Mouse (Mus musculus): ENCODE data around the gene Atpif1.

Gene Atpif1

GRCm38 (mm10) chr4:132532981-132533916 is at the start of gene Atpif1:
Gene Atpif1 (minus strand): TSS chr4:132533659.
- peak; percentile 85 to 87 for DNase-seq

DNA sequence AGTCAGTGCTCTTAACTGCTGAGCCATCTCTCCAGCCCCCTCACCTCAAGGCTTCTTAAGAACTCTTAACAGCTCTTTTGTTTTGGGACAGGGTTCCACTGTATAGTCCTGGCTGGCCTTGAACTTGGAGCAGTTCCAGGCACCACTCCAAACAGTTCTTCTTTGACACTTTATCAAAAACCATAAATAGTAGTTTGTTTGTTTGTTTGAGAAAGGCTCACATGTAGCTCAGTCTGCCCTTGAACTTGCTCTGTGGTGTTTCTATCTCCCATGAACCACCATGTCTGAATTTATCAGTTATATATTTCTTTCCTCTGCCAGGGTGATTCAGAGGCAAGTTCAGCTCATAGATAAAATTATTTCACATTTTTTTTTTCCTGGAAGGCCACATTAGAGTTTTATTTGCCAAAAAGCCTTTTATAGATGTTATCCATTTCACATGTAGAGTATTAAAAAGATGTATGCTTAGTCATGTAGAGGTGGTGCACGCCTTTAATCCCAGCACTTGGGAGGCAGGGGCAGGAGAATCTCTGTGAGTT is 41.4 kb upstream of the Atpif1 start:
- DNase-seq: no peak

DNA sequence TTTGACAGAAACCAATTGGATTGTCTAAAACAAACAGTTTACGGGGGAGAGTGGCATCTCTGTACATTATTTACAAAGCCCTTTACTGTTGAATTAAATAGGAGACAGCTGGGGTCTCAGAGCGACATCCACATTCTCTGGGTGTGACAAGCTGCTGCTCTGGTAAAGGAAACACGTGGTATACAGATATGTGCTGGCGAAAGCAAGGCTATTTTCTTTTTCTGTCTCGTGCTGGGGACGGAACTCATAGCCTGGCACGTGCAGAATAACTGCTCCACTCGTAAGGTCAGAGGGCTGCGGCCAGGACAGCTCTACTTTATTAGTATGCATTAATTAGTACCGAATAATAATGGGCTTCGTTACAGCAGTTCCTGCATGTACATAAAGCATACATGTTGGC is 39.9 kb upstream of the Atpif1 start:
- DNase-seq: peak; percentile 28 to 32

DNA sequence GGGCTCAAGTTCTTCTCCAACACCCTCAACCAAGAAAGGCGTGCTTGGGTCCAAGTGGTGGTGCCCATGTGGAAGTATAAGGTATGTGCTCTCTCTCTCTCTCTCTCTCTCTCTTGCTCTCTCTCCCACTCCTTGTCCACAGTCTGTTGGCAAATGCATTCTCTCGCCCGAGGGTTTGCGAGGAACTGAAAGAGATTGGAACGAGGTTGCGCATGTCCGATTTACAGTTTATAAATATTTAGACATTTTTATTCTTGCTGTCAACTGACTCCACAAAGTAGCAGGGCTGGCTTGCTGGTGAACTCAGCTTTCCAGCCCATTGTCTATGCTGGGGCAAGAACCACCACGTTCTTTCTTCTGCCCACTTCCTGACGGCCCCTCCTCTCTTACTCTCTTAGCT is 37.7 kb upstream of the Atpif1 start:
- no peak for DNase-seq

- DNase-seq: peak; percentile 54 to 55
Measured at GRCm38 (mm10) chr4:132569115-132569514, 35.7 kb upstream of the Atpif1 start.

DNA sequence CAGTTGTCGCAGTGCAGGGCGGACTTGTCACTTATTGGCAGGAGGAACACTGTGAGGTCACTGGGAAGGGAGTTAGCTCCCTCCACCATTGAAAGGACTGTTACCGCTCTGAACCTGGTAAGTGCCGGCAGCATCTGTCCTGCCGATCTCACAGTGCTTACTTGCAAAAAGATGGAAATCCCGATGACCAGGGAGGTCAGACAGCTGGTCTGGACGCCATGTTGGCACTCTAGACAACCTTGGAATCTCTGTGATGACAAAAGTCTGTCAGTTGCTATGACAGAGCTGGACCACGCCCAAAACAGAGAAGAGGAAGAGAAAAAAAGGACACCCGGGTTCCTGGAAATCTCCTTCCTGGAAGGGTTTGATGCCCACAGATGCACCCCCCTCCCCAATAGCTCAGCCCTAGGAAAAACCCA is 33.9 kb upstream of the Atpif1 start:
- DNase-seq: no peak

DNA sequence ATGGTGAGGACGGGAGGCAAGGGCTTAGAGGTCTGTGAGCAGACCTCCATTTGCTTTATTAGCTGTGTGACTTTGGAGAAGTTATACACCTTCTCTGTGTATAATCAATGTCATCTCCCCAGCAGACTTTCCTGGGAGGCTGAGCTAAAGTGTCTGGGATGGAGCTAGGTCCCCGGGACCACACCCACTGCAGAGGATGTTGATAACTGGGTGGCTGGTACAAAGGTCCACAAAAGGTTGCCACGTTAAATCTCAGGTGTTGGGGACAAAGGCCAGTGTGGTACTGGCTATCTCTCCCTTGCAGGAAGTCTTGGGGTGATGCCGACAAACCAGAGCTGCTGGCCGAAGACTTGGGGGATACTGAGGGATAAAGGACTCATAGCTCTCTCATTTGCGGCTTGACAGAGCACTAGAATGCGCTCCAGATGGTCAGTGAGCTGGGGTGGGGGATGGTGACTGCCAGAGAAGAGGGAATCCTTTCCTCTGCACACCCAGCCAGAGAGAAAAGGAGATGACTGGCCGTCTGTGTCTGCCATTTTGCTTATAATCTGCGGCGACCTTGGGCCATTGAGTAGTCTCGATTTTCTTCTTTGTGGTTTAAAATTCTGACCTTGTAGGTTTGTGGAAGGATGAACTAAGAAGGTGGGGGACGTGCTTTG is 31.8 kb upstream of the Atpif1 start:
- no peak for DNase-seq

DNA sequence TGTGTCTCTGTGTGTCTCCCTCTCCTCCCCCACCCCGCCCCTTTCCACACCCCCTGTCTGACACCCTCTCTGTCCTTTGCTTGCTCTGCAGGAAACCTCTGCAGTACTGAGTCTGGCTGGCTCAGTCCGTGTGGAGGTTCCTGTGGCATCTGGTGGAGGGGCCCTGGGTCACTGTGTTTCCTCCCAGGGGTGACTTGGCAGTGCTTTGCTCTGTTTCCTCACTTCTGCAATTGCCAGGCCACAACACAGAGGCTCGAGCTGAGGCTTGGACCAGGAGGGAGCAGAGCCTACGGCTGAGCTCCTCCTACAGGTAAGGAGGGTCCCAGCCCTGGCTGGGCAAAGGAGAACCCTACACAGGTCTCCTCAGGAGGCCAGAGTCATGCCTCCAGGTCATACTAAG is 30.5 kb upstream of the Atpif1 start, which contains the start of gene Ptafr:
TSS of gene Ptafr (plus strand) at position 103 of the 400 bp plus-strand sequence.
- DNase-seq: peak; percentile 35 to 38

GRCm38 (mm10) chr4:132563261-132563660 is 29.8 kb upstream of the Atpif1 start:
- no peak for DNase-seq

- DNase-seq: peak; percentile 28
Measured at GRCm38 (mm10) chr4:132555550-132555949, 22.1 kb upstream of the Atpif1 start.

DNA sequence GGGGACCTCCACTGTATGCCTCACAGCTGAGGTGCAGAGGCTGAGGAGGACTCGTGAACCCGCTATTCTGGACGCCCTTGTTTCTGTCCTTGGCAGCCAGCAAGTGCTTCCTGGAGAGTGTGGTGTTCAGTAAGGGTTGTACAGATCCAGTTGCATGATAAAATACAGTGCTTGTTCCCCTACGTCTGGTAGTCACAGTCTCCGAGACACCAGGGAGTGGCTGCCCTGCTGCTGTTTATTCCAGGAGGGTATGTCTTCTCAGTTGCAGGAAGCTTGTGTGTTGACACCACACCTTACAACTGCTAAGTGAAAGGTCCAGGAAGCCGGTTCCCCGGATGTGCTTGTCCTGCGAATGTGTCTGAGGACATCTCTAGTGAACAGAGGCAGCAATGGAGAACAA is 21.2 kb upstream of the Atpif1 start:
- no peak for DNase-seq

DNA sequence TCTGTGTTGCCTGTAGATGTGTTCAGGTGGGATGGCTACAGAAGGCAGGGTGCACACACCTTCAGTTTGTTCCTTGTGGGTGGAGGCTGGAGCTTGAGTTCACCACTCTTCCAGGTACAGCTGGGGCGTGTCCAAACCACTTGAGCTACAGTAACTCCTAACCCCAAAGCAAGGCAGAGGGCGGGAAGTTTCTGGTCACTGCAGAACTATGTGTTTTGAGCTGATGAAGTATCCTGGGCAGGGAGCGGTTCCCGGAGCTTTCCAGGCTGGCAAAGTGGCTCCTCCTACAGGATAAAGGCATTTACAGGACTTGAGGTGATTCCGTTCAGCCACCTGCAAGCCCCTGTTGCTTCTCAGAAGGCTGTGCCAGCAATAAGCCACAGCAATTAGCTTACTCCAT is 20.8 kb upstream of the Atpif1 start:
- DNase-seq: no peak

DNA sequence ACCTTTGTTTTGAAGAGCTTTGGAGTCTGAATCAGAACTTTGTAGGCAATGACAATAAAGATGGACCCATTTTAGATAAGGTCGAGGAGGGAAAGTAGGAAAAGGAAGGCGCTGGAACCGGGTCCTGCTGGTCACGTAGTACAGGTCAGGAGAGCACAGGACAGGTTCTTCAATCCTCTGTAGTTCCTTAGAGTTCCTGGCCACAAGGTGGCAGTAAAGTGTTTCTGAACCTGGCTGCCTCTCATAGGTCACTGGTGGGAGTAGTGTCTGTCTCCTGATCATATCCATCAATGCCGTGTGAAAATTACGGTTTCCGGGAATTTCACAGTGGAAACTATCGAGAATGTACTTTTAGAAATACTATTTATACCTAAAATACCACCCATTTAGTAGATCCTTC is 12.4 kb upstream of the Atpif1 start:
- peak; percentile 77 to 81 for DNase-seq

- no peak for DNase-seq
Measured at GRCm38 (mm10) chr4:132542724-132543123, 9.3 kb upstream of the Atpif1 start.

GRCm38 (mm10) chr4:132541413-132541812 is 8.0 kb upstream of the Atpif1 start:
- no peak for DNase-seq

DNA sequence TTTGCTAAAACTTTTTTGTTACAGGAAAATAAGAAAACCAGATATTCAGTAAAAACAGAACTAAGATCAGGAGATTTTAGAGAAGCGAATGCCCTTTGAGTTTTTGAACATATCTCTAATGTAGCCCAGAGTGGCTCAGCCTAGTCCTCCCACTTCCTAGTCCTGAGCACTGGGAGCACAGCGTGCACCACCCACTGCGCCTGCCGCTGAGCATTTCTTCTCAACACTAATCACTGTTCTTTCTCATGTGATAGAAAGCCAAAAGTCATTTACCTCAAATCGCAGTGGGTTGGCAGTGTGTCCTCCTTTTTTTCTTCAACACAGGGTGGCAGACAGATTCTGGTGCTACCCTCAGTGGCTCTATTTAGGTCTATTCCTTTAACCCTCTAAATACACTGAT is 6.0 kb upstream of the Atpif1 start:
- DNase-seq: no peak

DNA sequence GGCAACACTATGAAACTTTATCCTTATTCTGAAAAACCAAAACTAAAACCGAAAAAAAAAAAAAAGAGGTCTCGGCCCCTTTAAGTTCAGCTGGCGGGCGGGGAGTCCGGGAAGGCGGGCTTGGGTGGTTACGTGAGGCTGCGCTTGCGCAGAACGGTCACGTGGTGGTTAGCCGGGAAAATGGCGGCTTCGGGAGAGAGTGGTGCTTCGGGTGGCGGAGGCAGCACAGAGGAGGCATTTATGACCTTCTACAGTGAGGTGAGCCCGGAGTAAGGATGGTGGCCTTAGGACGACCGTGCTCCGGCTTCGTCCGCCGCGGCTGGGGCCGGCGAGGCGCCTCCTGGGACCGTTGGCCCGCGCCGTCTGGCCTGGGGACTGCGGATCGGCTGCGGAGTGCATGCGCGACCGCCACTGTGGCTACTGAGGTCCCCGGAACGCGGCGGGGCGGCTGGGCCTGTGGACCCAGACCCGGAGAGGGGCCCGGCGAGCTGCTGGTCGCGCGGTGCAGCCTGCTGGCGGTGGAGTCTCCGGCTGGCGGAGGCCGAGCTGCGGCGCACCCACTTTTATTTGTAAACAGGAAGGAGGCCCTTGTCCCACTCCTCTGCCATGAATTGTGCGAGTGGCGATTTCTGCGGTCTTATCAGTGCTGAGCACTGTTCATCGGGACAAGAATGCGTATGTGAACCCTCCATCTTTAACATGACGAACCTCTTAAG is 2.1 kb upstream of the Atpif1 start, which contains the start of gene Dnajc8:
TSS of gene Dnajc8 (plus strand) at position 145 of the 716 bp plus-strand sequence.
- DNase-seq: peak; percentile 94 to 95

GRCm38 (mm10) chr4:132532496-132532895 is 963 bp downstream of the Atpif1 start:
- DNase-seq: no peak

GRCm38 (mm10) chr4:132530033-132530804 is 3.2 kb downstream of the Atpif1 start:
- DNase-seq: no peak

DNA sequence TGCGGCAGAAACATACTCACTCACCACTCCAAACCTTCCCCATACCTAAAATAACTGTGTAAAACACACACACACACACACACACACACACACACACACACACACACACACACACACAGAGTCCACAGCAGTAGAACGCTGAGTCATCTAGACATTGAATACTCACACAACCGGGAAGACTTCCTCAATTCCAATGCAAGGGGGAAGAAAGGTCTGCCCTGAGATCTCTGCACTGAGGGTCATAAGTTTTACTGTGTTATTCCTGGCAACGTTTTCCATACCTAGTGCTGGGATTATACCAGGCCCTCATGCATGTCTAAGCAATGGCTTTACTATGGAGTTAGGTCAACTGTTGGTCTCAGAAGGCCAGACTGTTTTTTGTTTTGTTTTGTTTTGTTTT is 4.1 kb downstream of the Atpif1 start:
- DNase-seq: no peak

GRCm38 (mm10) chr4:132527917-132528522 is 5.4 kb downstream of the Atpif1 start:
- DNase-seq: no peak

DNA sequence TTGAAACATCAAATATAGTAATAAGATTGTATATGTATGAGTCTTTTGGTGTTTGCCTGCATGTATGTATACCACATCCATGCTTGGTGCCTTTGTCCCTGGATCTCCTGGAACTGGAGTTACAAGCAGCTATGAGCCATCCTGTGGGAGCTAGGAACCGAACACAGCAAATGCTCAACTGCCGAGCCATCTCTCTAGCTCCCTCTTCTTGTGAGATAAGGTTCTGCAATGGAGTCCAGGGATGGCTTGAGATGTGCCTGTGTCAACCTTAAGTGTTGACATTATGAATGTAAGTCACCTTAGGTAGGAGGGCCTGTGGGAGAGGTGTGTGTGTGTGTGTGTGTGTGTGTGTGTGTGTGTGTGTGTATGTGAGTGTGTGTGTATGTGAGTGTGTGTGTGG is 6.8 kb downstream of the Atpif1 start:
- peak; percentile 34 to 37 for DNase-seq

Data from B cell, adult 2 months (primary cell).